Mouse (Mus musculus) urinary bladder, postnatal 25 days (tissue): ENCODE measurements around the gene Ccnjl.

Experiments used
- DNase-seq: peaks from one replicate; pipeline ENCODE4 v3.0.0; 2022; ENCODE audit warnings: low spot score

Ccnjl gene

DNA sequence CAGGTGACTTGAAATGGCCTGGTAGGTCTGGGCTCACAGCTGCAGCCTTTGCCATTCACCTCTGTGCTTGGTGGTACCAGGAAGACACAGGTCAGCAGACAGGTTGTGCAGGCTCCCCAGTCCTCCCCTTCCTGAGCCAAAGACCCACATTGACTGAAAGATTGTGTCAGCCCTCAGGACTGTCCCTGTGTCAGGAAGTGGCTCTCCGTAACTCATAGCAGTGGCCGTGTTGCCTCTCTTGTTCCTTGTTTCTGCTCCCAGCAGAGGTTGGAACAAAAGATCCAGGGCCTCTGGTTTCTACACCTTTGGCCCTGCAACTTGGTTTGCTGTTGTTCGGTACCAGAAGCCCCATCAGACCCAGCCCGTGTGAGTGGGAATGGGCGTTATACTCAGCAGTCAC lies 40.6 kb downstream of the Ccnjl start:
- DNase-seq, result no peak

DNA sequence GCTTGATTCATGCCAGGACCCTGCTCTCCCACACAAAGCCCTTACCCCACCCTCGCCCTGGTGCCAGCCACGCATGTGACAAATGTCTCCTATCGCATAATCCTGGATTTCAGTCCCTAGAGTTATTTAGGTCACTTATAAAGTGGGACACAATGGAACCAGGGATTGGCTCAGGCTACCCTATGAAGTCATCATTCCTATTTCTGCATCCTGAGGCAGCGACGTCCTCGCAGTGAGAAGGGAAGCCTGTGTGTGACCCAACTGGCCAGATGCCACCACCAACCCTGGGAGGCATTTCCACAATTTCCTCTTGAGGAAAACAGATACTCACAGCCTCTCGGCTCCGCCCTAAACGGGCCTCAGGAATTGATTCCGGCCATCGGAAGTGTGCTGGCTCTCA lies 41.0 kb downstream of the Ccnjl start:
- DNase-seq, result no peak

DNA sequence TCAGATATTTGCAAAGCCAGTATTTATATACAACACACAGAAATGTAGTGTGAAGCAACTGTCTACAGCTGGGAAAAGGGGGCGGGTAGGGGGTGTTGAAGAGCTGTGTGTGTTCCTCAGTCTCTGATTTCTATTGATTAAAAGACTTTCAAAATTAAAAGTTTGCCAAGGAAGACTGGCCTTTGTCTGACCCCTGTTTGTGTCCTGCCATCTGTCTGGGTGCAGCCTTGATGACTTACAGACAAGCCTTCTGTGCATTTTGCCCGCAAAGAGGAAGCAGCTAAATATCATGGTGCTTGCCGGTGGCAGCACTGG lies 46.4 kb downstream of the Ccnjl start:
- no peak for DNase-seq

GRCm38 (mm10) chr11:43575376-43576151 lies 47.0 kb downstream of the Ccnjl start:
- no peak for DNase-seq

DNA sequence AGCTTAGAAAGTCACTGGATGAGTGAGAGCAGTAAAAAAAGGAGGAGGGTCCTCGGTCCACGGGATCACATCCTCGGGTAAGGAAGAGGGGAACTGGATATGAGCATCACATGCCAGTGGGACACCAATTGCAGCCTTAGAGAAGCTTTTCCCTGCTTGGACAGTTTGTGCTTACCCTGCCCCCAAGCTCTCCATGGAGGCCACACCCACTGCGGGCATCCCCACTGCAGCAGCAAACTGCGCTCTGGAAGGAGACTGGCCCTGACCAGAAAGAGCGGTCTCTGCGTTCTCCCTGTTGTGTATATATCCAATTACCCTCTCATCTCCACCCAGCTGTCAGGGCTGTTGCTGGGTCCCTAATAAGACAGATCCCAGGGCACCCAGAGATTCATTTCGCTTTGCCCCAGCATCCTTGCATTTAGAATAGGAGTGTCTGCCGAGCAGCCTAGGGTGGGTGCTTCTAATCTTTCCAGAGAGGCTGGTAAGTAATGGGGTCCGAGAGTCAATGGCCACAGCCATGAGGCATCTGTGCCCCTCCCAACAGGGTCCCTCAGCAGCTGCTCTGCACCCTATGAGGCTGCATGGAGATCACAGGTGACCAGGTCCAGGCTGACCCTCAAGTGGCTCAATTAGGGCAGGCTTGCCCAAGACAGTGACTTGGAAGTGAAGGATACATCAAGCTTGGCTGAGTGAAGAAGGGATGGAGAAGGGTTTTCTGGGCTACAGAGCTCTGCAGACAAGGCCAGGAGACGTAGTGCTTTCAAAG lies 49.3 kb downstream of the Ccnjl start:
- no peak for DNase-seq

- DNase-seq, result no peak
These were observed 56.8 kb downstream of the Ccnjl start for GRCm38 (mm10) chr11:43585211-43586005.

GRCm38 (mm10) chr11:43586324-43587090 lies 57.9 kb downstream of the Ccnjl start, which contains the start of gene 4933415A04Rik:
TSS of gene 4933415A04Rik (plus strand) at chr11:43587040.
- DNase-seq, result peak; percentile 76

- no peak for DNase-seq
These were observed 61.0 kb downstream of the Ccnjl start for GRCm38 (mm10) chr11:43589530-43590072.

GRCm38 (mm10) chr11:43601440-43601839 lies 72.9 kb downstream of the Ccnjl start, which contains the start of gene Fabp6:
TSS of gene Fabp6 (minus strand) at chr11:43601540.
- no peak for DNase-seq

GRCm38 (mm10) chr11:43604207-43604606 lies 75.6 kb downstream of the Ccnjl start:
- DNase-seq, result no peak

GRCm38 (mm10) chr11:43604891-43605290 lies 76.3 kb downstream of the Ccnjl start:
- DNase-seq, result no peak

- no peak for DNase-seq
These were observed 77.3 kb downstream of the Ccnjl start for GRCm38 (mm10) chr11:43605859-43606258.

DNA sequence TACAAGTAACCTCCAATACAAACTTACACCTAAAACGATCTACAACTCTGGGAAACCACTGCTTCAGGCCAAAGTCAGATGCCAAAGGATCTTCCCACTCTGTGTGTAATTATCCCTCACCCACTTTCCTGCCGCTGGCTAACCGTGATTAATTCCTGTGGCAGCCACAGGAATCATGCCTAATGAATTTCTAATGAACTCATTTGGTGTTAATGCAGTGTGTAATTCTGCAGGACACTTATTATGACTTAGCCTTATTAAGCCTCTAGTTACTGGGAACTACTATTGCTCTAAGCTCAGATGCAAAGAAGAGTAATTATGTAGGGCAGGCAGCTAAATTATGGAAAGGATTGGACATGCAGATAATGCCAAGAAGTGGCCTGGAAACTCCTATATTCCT lies 79.9 kb downstream of the Ccnjl start:
- DNase-seq, result no peak

DNA sequence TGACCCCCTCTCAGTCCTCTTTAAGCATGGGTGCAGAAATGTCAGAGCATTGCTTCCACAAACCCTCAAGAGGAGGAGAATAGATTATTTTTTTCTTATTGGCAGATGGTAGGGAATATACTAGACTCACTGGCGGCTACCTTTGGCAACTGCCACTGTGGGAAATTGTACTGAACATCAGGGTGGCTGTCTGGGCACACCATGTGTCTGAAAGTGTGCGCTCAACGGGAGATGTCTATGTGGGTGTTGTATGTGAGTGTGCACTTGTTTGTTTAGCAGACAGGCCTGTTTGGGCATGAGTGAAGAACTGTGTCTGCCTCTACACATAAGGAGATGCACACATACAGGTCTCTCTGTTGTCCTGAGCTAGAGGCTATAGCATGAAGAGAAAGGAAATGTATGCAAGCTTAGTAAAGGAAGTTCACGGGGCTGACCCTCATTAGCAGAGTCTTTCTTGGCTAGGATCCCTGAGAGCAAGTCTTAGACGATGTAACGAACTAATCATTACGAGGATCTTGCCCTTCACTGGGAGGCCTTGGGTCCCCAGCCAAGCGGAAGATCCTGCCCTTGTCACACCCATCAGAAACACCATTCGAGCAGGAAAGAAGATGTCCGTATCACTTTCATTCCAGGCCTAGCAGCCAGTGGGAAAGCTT lies 81.5 kb downstream of the Ccnjl start:
- DNase-seq, result no peak

DNA sequence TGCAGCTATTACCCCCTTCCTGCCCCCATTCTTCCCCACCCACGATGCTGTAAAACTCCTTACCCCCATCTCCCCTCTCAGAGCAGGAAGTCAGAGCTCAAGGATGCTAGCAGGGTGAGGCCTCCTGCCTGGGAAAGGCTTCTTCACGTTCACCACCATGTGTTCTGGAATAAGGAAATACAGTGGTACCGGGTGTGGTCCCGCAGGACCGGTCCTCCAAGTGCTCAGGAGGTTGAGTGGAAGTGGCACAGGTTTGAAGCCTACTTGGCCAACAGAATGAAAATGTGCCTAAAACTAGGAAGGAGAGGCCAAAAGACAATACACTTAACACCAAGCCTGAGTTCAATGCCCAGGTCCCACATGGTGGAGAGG lies 82.1 kb downstream of the Ccnjl start:
- DNase-seq, result peak; percentile 9

- DNase-seq, result peak; percentile 80
These were observed 84.4 kb downstream of the Ccnjl start for GRCm38 (mm10) chr11:43612834-43613488.

DNA sequence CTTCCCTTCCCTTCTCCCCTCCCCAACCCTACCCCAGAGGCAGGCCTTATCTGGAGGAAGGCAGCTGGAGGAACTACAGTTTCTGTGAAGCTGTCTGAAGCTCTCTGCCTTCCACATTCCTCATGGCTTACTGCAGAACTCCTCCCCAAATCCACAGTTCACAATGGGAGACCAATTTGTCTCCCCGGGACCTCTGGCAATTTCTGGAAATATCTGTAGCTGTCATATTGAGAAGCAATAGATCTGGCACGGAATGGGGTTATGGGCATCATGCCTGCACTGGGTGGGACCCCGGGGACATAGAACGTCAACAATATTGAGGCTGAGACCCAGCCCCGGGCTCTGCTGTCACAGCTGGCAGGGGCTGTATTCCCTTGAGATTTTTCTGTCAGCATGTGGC lies 89.3 kb downstream of the Ccnjl start:
- DNase-seq, result peak; percentile 16

- no peak for DNase-seq
These were observed 89.8 kb downstream of the Ccnjl start for GRCm38 (mm10) chr11:43618403-43618802.

- DNase-seq, result no peak
These were observed 93.2 kb downstream of the Ccnjl start for GRCm38 (mm10) chr11:43621769-43622168.

GRCm38 (mm10) chr11:43624341-43624740 lies 95.8 kb downstream of the Ccnjl start:
- no peak for DNase-seq
